Mouse (Mus musculus) colon, adult 2 months (tissue): ENCODE measurements around the gene Bcor. TPM values are rescaled to one million over a fixed set of nuclear protein-coding genes. Genes with fewer than 3 reads are reported as not detected.

Source experiments
- polyA plus RNA-seq: library from polyadenylated mRNA; depleted of rRNA; stranded (reverse); fragments of >200 nt; gene quantifications from 2 replicates; pipeline ENCODE4 v1.2.3, GENCODE M21; 2012; rRNA removed

Gene Bcor
- 11.4 and 12.4 TPM in 2 replicates for polyA plus RNA-seq

DNA sequence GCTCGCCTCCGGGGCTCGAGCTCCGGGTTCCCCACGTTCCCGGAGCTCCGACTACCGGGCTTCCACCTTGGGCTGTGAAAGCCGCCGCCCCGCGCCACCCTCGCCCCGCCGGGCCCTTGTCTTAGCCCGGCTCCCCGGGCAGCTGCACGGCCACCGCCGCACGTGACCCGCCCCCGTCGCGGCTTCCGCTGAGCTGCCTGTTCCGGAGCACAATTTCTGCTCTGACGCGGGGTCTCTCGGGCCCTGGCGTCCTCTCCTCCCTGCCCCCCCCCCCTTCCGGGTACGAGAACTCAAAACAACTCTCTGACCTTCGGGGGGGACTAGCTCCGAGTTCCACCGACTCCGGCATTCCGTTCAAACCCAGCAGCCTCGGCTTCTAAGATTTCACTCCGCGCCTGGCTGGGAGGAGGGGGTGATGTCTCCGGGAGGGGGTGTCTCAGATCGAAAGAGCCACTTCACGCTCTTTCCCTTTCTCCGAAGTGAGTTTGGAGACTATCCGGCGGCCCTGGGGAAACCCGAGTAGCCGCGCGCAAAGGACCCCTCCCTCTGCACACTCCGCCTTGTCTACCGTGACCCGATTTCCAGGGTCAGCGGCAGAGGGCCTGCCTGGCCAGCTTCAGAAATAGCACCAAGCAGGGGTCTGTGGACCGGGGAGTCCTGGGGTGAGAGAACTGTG lies at the start of gene Bcor:
Gene Bcor (minus strand): TSS at position 375 of the 676 bp plus-strand sequence.

